Mouse (Mus musculus) midbrain, embryonic 10.5 days (tissue): ENCODE measurements at regions not wholly inside any gene's neighbourhood (a gene's known extent, or its start where the extent isn't known, plus 50 kb on each side); places are given as distances from the start of the nearest gene placed in this dataset.
A peak's percentile ranks its signal among the peaks of the same experiment; 100 is the strongest.

ENCODE experiments used
- DNase-seq: peaks from one replicate; pipeline ENCODE4 v3.0.0-alpha.2; 2017; ENCODE audit warnings: low spot score
- H3K27ac ChIP-seq: fragments of 300-500 bp; sonication (generic); replicated peaks from 2 replicates; pipeline ENCODE4 v1.5.1; 2016; ENCODE audit warnings: mild to moderate bottlenecking
- H3K27me3 ChIP-seq: fragments of 300-500 bp; sonication (generic); 2 replicates; pipeline ENCODE4 v1.6.1; 2016; ENCODE audit warnings: low read depth, mild to moderate bottlenecking; ENCODE audit not compliant: poor library complexity, severe bottlenecking
- H3K36me3 ChIP-seq: fragments of 300-500 bp; sonication (generic); 2 replicates; pipeline ENCODE4 v1.6.1; 2016; ENCODE audit warnings: mild to moderate bottlenecking, moderate library complexity
- H3K4me1 ChIP-seq: fragments of 300-500 bp; sonication (generic); 2 replicates; pipeline ENCODE4 v1.6.1; 2016
- H3K4me3 ChIP-seq: fragments of 300-500 bp; sonication (generic); 2 replicates; pipeline ENCODE4 v1.5.1; 2016; ENCODE audit warnings: mild to moderate bottlenecking, moderate library complexity
- H3K9me3 ChIP-seq: fragments of 300-500 bp; sonication (generic); replicated peaks from 2 replicates; pipeline ENCODE4 v1.6.1; 2016; ENCODE audit warnings: mild to moderate bottlenecking
- WGBS: fragments of 180-500 bp; shearing (Covaris S2); methylation state at CpG from one replicate; pipeline ENCODE4 v1.1.7; 2016; 5-methylcytosine and 5-hydroxymethylcytosine counted together

DNA sequence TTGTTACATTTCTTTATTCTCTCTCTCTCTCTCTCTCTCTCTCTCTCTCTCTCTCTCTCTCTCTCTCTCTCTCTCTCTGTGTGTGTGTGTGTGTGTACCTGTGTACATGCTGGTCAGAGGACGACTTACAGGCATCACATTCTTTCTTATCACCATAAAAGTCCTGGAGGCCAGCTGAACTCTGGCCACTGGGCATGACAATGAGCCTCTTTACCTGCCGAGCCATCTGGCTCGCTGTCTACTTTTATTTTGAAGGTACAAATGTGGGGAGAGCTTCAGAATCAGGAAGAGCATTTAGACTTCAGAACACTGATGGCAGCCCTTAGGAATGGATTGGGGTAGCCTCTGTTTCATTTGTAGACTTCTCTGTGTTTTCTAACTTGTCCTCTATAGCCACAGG is 171.0 kb downstream of the Zfp36l1 start:
- 44% methylated on average over 3 of the region's 3 CpGs for WGBS
- H3K27ac ChIP-seq = no peak overlapping the region
- DNase-seq = no peak
- peaks cover 47% of the 10 kb centered on the region for H3K4me1 ChIP-seq
- H3K36me3 ChIP-seq = no peaks in the 10 kb centered on the region
- H3K4me3 ChIP-seq = no peak overlapping the region
- peaks cover 33% of the 10 kb centered on the region for H3K27me3 ChIP-seq
- no peaks in the 10 kb centered on the region for H3K9me3 ChIP-seq

GRCm38 (mm10) chr12:79939436-79939835 is 173.4 kb downstream of the Zfp36l1 start:
- H3K4me1 ChIP-seq = peaks cover 42% of the 10 kb centered on the region
- H3K4me3 ChIP-seq = no peak overlapping the region
- no peaks in the 10 kb centered on the region for H3K9me3 ChIP-seq
- no peaks in the 10 kb centered on the region for H3K36me3 ChIP-seq
- no peak for DNase-seq
- 96% methylated on average over 9 of the region's 9 CpGs for WGBS
- peaks cover 19% of the 10 kb centered on the region for H3K27me3 ChIP-seq
- no peak overlapping the region for H3K27ac ChIP-seq

DNA sequence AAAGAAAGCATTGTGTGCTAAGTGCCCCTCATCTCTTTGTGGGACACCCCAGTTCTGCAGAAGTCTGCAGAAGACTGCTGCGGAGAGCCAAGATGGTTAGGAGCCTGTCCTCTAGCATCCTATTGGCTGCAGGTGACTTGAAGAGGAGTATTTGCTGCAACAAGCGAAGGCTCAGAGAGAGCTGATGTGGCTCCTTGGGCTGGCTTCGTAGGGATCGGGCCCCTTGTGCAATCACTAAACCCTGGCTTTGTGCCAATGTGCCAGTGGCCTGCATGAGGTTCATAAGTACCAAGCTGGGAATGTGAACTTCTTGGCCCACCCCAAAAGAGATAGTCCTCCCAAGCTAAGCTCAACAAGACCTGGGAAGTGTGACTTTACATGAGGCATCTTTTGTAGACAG is 174.9 kb downstream of the Zfp36l1 start:
- H3K27ac ChIP-seq = peak overlapping the region; percentile 67
- 95% methylated on average over 4 of the region's 4 CpGs for WGBS
- no peaks in the 10 kb centered on the region for H3K36me3 ChIP-seq
- no peak for DNase-seq
- peaks cover 39% of the 10 kb centered on the region for H3K4me1 ChIP-seq
- no peak overlapping the region for H3K4me3 ChIP-seq
- peaks cover 12% of the 10 kb centered on the region for H3K27me3 ChIP-seq
- H3K9me3 ChIP-seq = no peaks in the 10 kb centered on the region

GRCm38 (mm10) chr12:79936698-79937097 is 176.1 kb downstream of the Zfp36l1 start:
- Histone ChIP-seq H3K27me3 (0 out of 2 replicates have a peak, but pooled peaks cover under 1% of the 10 kb centered on the region), H3K27ac (peak overlapping the region; percentile 67)
- WGBS = 62% methylated on average over 5 of the region's 5 CpGs

GRCm38 (mm10) chr12:79934091-79934490 is 178.7 kb downstream of the Zfp36l1 start:
- no peaks in the 10 kb centered on the region for H3K27me3 ChIP-seq
- H3K36me3 ChIP-seq = no peaks in the 10 kb centered on the region
- peaks cover 57% of the 10 kb centered on the region for H3K4me1 ChIP-seq
- no peak for DNase-seq
- peak overlapping the region; percentile 58 for H3K27ac ChIP-seq
- no peaks in the 10 kb centered on the region for H3K9me3 ChIP-seq
- H3K4me3 ChIP-seq = no peak overlapping the region
- 77% methylated on average over 7 of the region's 7 CpGs for WGBS

More at GRCm38 (mm10) chr12:79936698-79937097, 176.1 kb downstream of the Zfp36l1 start:
- Histone ChIP-seq H3K4me1 (peaks cover 33% of the 10 kb centered on the region), H3K36me3 (no peaks in the 10 kb centered on the region), H3K4me3 (no peak overlapping the region), H3K9me3 (no peaks in the 10 kb centered on the region)
- DNase-seq = no peak

GRCm38 (mm10) chr12:79932905-79933304 is 179.9 kb downstream of the Zfp36l1 start:
- Histone ChIP-seq H3K36me3 (no peaks in the 10 kb centered on the region), H3K4me3 (no peak overlapping the region), H3K9me3 (no peaks in the 10 kb centered on the region), H3K4me1 (peaks cover 69% of the 10 kb centered on the region), H3K27me3 (no peaks in the 10 kb centered on the region), H3K27ac (no peak overlapping the region)
- no peak for DNase-seq
- 93% methylated on average over 7 of the region's 7 CpGs for WGBS

GRCm38 (mm10) chr12:79931455-79931854 is 181.4 kb downstream of the Zfp36l1 start:
- WGBS = 74% methylated on average over 5 of the region's 5 CpGs
- no peaks in the 10 kb centered on the region for H3K36me3 ChIP-seq
- no peak for DNase-seq
- peak overlapping the region; percentile 70 for H3K27ac ChIP-seq
- H3K4me3 ChIP-seq = no peak overlapping the region
- H3K4me1 ChIP-seq = peaks cover 73% of the 10 kb centered on the region
- no peaks in the 10 kb centered on the region for H3K9me3 ChIP-seq
- no peaks in the 10 kb centered on the region for H3K27me3 ChIP-seq

GRCm38 (mm10) chr12:79929846-79930245 is 183.0 kb downstream of the Zfp36l1 start:
- Histone ChIP-seq H3K9me3 (no peaks in the 10 kb centered on the region), H3K27me3 (no peaks in the 10 kb centered on the region), H3K27ac (peak overlapping the region; percentile 96), H3K4me1 (peaks cover 83% of the 10 kb centered on the region), H3K4me3 (no peak overlapping the region), H3K36me3 (no peaks in the 10 kb centered on the region)
- DNase-seq = no peak
- 85% methylated on average over 6 of the region's 6 CpGs for WGBS

- H3K4me3 ChIP-seq = no peak overlapping the region
- H3K9me3 ChIP-seq = no peaks in the 10 kb centered on the region
- H3K27me3 ChIP-seq = no peaks in the 10 kb centered on the region
- no peak for DNase-seq
- H3K4me1 ChIP-seq = peaks cover 83% of the 10 kb centered on the region
- no peaks in the 10 kb centered on the region for H3K36me3 ChIP-seq
- peak overlapping the region; percentile 96 for H3K27ac ChIP-seq
- WGBS = 57% methylated on average over 6 of the region's 6 CpGs
Observed at GRCm38 (mm10) chr12:79928739-79929380, 184.0 kb downstream of the Zfp36l1 start.

GRCm38 (mm10) chr12:79928298-79928697 is 184.5 kb downstream of the Zfp36l1 start:
- Histone ChIP-seq H3K36me3 (no peaks in the 10 kb centered on the region), H3K9me3 (no peaks in the 10 kb centered on the region), H3K27me3 (no peaks in the 10 kb centered on the region), H3K4me3 (no peak overlapping the region), H3K27ac (peak overlapping the region; percentile 96), H3K4me1 (peaks cover 85% of the 10 kb centered on the region)
- WGBS = 49% methylated on average over 4 of the region's 4 CpGs
- no peak for DNase-seq

DNA sequence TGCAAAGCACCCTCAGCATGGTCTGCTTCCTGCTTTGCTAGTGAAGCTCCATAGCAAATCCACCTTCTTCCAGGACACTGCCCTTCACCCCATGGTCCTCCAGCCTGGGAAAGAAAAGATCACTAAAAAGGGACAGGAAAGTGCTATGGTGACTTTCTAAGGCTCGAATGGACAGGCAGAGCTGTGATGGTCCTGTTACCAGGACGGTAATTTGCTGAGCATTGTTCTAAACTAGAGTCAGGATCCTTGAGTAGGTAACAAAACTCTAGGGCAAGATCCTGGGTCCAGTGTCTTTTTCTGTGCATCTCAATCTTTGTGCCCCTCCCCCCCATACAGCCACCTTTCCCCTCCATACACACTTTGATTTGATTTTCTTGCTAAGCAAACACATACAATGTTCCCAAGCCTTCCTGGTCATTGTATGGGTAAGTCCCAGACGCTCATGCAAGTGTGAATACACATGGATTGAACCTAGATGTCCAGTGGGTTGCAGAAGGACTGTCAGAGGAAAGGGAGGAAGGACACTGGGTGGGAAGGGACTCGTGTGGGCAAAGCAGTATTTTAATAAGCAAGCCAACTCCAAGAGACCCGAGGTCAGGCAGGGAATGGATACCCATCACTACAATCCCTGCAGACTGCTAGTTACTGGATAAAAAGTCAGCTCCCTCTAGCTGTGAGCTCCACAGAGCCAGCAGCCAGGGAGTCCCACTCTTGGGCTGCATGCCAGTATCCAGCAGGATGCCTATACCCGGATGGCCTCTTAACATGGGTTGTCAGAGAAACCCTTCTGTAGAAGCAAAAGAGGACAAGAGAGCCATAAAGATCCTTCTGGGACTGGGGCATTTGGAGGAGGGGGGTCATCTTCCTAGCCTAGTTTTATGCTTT is 186.9 kb downstream of the Zfp36l1 start:
- Histone ChIP-seq H3K9me3 (no peaks in the 10 kb centered on the region), H3K27me3 (no peaks in the 10 kb centered on the region), H3K27ac (peak overlapping the region; percentile 96), H3K36me3 (no peaks in the 10 kb centered on the region), H3K4me3 (peak overlapping the region; percentile 46), H3K4me1 (peaks cover 99% of the 10 kb centered on the region)
- no peak for DNase-seq
- WGBS = 21% methylated on average over 6 of the region's 6 CpGs

DNA sequence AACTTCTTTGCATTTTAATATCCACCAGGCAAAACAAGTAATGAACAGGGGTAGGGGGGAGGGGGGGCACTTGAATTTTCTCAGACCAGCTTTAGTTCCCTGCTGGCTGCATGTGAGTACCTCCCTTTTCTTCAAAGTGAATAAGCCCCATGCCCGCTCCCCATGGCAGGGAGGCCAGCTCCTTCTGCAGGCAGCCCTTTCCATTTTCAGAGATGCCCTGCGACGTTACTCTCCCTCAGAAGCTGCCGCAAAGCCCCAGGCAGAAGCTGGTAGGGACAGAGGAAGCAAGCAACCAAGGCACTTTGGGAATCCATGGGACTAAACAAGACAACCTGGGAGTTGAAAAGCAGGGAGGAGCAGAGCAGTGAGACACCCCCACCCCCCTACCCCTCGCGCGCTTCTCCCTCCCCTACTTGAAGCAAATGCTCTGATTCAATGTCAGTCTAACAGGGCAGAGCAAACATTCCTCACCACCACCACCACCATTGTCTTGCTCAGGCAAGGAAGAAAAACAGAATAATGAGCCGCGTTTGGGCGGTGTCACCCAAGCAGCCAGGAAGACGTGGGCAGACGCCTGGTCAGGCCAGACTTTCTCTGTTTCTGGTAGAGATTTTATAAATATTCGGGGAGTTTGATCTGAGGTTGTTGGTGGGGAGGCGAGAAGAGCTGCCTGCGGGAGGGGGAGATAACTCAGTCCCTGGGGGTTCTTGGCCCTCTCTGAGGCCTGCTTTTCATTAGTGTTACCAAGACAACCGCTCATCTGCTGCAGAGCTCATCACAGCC is 187.7 kb downstream of the Zfp36l1 start:
- peaks cover 96% of the 10 kb centered on the region for H3K4me1 ChIP-seq
- DNase-seq = peak; percentile 85
- peak overlapping the region; percentile 96 for H3K27ac ChIP-seq
- peaks cover 3% of the 10 kb centered on the region; the same call in 1 of the 2 replicates for H3K9me3 ChIP-seq
- no peaks in the 10 kb centered on the region for H3K27me3 ChIP-seq
- peak overlapping the region; percentile 46 for H3K4me3 ChIP-seq
- under 1% methylated on average over 16 of the region's 16 CpGs for WGBS
- peaks cover 4% of the 10 kb centered on the region; the same call in 1 of the 2 replicates for H3K36me3 ChIP-seq
